Mouse (Mus musculus) granulocyte monocyte progenitor cell, adult 5-6 weeks (primary cell): ENCODE measurements around the gene Nup214. TPM values are rescaled to one million over a fixed set of nuclear protein-coding genes. Genes with fewer than 3 reads are reported as not detected.

Experiments used
- ATAC-seq: replicated peaks from 2 replicates; pipeline ENCODE4 v1.8.0; 2016; ENCODE audit warnings: mild to moderate bottlenecking, moderate TSS enrichment, inconsistent platforms; ENCODE audit not compliant: poor library complexity, severe bottlenecking
- total RNA-seq, 2 experiments: library from RNA; stranded (forward) in 1 of 2; stranded (reverse) in 1 of 2; fragments of 200-712, 200-1000 nt in 1 of 2; fragments of >200 nt in 1 of 2; fragmentation: Nextera tagmentation in 1 of 2; gene quantifications; 2 replicates each; pipeline ENCODE4 v1.2.3; 2014 to 2017

The Nup214 gene
- total RNA-seq, 2 experiments from 2014 or later: 52.2 to 145 TPM

DNA sequence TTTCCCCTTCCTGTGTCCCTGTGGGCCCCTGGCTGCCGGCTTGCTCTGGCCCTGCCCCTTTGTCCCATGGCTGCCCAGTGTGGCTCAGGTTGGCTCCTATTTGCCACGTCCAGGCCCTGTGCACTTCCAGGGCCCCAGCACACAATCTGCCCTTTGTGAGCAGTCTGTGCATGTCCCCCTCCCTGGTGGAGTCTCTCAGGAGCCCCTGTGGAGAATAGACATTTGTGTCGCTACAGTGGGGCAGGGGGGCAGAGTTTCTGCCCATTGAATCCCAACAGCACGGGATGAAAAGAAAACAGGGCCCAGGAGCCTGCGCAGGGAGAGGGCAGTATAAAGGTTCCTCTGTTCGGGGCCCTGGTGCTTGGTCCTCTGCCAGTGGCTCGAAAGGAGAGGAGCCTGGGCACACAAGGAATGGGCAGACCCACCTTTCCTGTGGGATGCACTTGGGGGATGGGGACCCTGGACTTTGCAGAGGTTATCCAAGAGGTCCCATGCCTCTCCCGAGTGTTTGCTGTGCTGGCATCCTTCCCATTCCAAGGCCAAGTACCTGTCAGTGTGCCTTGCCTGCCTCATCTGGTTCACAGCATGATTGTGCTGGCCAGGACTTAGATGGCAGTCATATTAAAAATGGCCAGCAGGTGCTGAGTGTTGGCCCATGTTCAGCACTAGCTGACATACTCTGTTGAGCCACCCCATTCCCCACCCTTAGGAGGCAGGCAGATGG, 11.6 kb upstream of the Nup214 start:
- no peak for ATAC-seq

DNA sequence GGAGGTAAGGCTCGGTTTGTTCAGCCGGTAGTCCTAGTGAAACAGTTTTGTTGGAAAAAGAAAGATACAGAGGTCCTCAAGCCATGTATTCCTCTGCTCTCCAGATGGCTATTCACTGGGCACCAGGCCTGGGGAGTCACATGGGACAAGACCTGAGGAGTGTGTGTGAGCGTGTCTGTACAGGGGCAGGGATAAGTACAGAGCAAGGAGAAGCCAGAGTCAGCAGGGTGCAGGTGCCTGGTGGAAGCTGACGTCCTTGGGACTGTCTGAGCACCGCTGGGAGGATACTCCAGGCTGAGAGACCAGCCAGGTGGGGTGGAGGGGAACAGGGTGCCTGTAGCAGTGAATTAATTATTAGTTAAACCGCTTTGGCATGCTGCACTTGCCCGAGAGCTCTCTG, 10.7 kb upstream of the Nup214 start:
- no peak for ATAC-seq

DNA sequence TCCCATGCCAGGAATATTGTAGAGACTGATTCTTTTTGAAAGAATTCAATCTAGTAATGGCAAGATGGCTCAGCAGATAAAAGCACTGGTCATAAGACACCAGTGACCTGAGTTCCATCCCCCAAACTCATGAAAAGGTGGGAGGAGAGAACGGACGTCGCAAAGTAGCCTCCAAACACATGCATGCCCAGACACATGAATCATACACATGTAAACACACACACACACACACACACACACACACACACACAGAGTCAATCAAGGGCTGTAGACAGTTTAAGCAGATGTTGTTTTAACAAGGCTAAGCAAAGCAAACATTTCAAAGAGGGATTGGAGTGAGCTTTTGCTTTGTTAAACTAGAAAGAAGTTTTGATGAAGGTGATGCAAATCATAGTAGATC, 10.0 kb upstream of the Nup214 start:
- ATAC-seq: no peak

DNA sequence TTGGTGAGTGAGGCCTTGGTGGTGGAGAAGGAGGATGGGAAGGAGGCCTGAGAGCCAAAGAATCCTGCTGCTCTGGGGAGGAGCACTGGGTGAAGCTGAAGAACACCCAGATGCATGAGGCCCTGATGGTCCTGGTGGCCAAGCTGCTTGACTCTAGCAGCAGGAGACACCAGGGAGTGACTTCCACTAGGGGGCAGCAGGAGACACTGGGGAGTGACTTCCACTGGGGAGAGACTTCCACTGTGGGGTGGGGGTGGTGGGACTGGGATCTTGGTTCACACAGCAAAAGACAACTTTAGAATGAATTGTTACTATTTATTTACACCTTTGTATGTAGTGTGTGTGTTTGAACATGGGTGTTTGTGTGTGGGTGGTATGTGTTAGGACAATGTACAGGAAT, 9.1 kb upstream of the Nup214 start:
- ATAC-seq: peak; percentile 66

DNA sequence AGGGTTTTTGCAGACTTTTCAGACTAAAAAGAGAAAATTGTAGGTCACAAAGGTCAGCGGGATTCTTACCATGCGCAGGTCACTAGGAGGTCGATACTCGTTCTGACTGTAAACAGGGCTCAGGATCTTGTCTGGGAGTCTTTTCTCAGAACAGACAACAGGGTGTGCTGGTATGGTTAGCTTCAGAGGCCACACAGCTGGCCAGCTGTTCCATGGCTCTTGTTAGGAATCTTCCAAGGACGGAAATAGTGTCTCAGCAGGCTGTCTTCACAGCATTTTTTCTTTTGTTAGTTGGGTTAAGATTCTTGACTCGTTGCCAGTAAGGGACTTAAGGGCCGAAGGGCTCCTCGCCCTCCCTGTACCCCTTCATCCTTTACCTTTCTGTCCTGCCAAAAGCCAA, 7.4 kb upstream of the Nup214 start:
- no peak for ATAC-seq

DNA sequence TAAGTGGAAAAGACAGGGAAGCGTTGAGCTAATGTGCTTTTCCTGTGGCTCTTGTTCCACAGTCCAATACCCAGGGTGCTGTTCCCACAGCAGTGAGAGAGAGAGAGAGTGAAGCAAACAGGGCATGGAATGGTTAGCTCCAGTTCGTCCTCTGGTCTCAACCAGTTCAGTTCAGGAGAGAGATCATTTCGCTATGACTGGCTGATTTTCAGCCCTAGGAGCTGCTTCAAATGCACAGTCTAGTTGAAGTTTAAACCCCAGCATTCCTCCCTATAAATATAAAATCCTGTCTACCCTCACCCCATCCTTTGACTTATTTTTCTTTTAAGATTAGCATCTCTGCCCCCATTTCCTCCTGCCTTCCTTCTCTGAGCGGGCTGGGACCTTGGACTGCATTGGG, 1.6 kb upstream of the Nup214 start:
- no peak for ATAC-seq

DNA sequence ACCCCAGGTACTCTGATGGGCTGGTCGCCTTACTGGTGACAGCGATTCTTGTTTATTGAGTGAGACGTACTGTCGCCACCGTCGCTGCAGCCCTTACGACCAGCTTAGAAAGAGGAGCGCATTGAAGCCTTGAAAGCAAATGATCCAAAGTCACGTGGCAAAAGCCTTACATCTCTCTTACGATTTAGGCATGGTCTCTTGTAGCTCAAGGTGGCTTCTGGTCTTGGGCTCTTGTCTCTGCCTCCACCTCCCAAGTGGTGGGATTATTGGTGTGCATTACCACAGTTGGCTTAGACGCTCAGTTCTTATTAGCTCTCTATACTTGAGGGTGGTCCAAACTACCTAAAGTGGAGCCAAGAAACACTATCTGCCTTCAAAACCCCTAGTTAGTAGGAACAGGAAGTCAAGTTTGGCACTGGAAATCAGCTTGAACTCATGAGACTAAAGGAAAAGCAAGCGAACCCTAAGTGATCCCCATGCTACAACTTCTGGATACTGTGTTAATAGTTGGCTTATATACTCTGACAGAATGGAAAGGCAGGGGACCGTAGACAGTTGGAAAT, 654 bp downstream of the Nup214 start:
- no peak for ATAC-seq

DNA sequence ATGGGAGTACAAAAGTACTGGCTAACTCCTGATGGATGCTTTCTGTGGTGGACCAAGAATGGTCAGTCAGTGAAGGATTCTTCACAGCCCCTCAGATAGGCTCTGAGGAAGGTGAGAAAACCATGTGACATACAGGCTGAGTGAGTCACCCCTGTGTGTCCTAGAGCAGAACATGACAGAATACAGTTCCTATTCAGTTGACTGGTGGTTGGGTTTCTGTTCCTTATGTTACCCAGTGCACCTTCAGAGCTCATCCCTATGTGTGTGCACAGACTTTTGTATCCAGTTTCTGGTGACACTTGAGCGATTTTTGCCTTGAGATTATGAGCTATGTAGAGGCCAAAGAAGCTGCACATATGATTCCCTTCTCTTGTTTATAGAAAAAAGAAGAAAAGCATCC, 13.5 kb downstream of the Nup214 start:
- ATAC-seq: no peak

DNA sequence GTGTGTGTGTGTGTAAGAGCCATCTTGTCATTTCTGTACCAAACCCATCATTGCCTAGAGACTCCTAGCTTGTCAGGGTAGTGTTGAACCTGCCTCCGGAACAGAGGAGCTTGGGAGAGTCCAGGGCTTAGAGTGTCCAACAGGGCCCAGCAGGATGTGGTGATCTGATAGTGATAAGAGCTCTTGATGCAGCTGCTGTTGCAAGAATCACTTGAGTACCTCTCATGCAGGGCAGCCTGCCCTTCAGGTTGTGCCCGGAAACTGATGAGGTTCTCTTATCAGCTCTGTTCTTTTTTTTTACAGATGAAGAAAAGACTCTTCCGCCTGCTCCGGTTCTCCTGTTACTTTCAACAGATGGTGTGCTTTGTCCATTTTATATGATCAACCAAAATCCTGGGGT, 16.7 kb downstream of the Nup214 start:
- ATAC-seq: no peak

DNA sequence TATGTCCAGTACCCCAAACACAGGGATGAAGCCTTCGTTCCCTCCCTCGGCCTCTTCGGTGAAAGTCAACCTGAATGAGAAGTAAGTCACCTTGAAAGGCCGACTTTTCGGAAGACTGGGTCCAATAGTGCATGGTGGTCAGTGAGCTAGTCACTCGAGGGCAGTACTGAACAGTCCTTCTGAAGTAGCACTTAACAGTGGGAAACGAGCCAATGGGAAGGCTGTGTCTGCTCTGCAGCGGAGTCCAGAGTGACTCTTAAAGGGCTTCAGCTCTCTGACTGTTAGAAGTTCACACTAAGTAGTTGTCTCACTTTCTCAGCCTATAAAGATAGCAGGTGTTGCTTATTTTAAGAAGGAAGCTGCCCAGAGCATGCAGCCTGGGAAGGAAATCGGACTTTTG, 20.7 kb downstream of the Nup214 start:
- no peak for ATAC-seq

DNA sequence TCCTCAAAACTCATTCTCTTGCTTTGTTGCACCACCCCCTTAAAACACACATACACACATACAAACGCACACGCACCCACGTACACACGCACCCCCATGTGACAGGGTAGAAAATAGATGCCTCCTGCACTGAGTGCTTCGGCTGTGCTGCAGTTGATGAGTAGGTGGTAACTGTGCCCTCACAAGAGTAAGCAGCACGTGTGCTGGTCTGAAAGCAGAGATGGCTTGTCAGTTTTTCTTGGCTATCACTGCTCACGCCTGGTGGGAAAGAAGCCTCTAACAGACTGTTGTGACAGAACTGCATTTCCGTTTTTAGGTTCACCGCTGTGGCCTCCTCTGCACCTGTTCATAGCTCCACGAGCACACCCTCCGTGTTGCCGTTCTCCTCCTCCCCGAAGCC, 21.8 kb downstream of the Nup214 start:
- ATAC-seq: no peak

DNA sequence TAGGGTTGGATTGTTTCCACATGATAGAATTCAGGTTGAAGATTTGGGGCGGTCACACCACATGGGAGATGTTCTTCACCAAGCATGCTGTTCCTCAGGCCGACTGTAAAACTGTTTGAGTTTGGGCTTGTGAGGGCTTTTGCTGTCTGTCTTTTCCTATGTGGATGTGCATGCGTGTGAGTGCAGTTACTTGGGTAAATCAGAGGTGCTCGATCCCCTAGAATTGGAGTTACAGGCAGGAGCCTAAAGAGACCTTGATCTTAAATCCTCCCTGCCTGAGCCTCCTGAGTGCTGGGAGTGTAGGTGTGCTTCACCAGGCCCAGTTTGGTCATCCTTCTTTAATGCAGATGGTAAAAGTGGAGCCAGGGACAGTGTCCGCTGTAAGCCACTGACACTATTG, 23.3 kb downstream of the Nup214 start:
- ATAC-seq: no peak

DNA sequence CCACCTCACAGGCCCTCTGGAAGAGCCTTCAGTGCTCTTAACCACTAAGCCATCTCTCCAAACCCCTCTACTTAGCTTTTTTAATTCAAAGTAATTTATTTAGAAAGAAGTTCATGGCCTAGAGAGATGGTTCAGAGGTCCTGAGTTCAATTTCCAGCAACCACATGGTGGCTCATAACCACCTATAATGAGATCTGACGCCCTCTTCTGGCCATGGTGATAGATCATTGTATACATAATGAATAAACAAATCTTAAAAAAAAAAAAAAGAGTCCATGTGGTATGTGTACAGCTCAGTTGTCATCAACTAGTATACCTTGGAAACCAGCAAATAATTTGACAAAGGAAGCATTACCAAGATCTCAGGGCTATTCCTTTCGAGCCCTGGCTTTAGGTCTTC, 24.2 kb downstream of the Nup214 start:
- ATAC-seq: no peak

DNA sequence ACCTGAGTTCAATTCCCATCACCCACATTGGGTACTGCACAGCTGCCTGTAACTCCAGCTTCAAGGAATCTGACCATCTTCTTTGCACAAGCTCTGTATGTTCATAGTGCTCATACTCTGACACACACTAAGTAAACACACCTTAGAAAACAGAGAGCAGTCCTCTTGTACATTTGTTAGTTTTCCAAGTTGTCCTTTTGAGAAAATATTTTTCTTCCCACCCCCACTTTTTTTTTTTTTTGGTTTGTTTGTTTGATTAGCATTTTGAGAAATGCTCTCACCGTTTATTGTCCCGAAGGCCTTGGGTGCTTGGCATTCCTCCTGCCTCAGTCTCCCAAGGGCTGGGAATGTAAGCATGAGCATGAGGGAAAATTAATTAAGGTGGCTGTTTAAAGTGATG, 34.1 kb downstream of the Nup214 start:
- no peak for ATAC-seq

DNA sequence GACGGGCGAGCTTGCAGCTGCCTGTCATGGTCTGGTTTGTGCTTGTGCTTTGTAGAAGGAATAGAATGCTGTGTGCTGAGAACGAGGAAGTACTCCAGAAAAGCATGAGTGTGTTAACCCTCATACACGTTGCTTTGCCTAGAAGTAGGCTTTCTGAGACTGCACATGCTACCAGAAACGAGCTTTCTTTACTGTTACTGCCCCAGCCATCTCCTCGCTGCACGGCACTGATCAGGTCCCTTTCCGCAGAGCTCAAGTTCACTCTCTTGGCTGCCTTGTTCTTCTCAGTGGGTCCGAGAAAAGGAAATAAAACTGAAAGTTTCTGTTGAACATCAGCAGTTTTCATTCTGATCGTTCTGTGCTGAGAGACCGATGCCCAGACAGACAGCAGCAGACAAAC, 34.5 kb downstream of the Nup214 start:
- no peak for ATAC-seq

DNA sequence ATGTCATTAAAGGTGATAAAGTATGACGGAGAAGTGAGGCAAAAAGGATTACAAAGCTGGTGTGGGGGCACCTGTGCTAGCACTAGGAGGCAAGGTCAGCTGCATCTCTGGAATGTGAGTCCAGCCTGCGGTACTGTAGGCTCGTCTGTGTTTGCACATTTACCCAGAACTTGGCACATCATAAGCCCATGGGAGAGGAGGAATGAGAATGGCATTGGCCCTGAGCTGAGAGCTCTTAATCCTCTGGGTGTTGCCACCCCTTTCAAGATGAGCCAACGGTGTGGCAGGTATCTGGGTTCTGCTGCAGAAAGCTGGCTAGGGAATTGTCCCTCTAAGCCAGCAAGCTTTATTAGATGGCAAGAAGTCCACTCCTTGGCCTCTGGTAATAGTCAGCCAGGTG, 45.5 kb downstream of the Nup214 start:
- ATAC-seq: no peak

DNA sequence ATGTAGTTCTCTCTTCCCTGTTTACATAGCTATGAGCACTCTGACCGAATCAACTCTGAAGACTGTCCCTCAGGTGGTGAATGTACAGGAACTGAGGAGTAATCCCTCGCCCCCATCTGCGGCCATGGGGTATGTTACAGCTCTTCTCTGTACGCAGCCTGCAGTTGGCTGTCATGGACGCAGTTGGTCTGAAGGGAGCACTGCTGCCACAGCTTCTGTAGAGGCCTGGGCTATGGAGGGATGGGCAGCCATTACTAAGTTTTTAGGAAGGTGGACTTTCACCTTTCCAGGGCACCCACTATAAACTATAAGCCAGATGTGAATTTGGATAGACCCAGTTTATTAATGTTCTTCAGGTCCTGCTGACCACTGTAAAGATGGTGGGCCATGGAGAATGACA, 46.0 kb downstream of the Nup214 start:
- no peak for ATAC-seq

DNA sequence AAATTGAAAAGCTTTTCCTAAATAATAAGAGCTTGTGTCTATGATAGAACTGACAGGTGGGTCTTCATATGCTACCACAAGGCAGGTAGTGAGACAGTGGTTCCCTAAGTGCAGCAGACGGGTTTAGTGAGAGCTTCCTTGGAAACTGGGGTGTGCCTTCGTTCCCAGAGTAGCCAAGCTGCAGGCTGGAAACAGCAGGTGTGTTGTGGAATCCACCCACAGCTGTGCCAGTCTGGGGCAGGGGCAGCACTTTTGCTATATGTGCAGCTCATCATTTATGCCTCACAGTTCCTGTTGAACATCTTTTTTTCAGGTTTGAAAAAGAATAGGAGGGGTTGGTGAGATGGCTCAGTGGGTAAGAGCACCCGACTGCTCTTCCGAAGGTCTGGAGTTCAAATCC, 50.1 kb downstream of the Nup214 start:
- ATAC-seq: no peak

DNA sequence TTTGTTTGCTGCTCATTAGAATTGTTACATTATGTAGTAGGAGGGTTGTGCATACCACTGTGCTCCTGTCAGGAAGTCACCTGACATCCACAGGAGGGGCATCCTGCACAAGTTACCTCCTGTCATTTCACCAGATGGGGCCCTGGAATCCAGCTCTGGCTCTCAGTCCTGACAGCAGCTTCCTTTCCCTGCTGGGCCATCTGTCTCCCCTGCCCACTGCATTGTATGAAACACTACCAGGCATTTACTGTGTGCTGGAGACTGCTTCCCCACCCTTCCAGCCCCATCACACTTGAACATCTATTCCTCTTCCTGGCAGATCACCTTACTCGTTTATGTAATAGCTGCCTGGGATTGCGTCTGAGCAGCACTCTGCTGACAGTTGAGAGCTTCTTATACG, 55.4 kb downstream of the Nup214 start:
- no peak for ATAC-seq

DNA sequence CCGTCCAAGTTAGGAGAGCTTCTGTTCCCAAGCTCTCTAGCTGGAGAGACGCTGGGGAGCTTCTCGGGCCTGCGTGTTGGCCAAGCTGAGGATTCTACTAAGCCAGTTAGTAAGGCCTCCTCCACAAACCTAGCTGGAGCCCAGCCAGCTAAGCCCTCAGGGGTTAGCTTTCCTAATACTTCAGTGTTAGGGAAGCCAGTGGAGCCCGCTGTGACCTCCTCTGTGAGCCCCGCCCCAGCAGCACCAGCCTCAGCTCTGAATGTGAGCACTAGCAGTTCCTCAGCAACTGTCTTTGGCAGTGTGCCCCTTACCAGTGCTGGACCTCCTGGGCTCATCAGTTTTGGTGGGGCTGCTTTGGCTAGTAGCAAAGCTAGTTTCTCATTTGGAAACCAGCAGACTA, 59.2 kb downstream of the Nup214 start:
- ATAC-seq: no peak

DNA sequence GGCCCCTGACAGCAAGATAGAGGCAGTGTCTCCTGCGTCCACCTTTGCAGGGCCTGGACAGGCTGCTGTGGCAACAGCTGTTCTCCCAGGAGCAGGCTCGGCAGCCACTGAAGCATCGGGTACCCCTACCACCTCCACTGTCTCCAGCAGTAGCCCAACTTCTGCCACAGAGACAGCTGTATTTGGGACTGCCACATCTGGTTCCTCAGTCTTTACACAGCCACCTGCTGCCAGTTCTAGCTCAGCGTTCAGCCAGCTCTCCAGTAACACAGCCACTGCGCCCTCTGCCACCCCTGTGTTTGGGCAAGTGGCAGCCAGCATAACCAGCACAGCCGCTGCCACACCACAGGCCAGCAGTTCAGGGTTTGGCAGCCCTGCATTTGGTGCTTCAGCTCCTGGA, 60.0 kb downstream of the Nup214 start:
- ATAC-seq: no peak

DNA sequence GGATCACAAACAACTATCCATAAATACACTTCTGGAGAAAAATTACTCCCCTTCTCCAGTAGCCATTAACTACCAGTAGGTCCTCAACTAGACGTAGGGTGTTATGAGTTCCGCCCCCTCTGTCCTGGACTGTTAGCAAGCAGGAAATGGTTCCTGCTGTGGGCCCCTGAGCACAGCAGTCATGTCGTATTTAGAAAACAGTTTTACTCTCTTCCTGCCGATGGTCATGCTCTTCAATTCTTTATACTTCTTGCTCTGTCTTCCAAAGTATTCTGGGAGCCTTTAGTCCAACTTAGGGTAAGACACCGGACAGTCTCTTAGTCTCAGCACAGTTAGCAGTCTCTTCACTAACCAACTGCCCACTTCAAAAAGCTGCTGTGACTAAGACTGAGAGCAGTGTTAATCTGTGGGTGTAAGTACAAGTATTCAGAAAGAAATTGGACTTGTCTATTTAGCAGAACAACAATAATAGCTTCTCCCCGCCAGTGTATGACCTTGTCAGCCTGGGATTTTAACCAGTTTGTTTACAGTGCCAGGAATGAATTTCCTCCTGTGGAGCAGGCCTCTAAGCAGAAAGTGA, 63.1 kb downstream of the Nup214 start:
- ATAC-seq: no peak
